Mouse (Mus musculus) retina, postnatal 7 days (tissue): ENCODE results near the gene Aarsd1.
A peak's percentile ranks its signal among the peaks of the same experiment; 100 is the strongest.
"Not testable (repeated sequence)": the region's sequence is repeated elsewhere in the genome, so short reads cannot be mapped to it uniquely, and the experiment has no call there.

Source experiments
- DNase-seq: peaks from one replicate; pipeline ENCODE4 v3.0.0-alpha.2; 2012; ENCODE audit warnings: low read depth, low spot score

Gene Aarsd1

GRCm38 (mm10) chr11:101417101-101417855, at the start of gene Aarsd1:
Aarsd1 (minus strand) TSS chr11:101417615.
- peak; percentile 74 for DNase-seq

- DNase-seq: not testable (repeated sequence)
These were observed 49.1 kb upstream of the Aarsd1 start for GRCm38 (mm10) chr11:101466552-101466950.

DNA sequence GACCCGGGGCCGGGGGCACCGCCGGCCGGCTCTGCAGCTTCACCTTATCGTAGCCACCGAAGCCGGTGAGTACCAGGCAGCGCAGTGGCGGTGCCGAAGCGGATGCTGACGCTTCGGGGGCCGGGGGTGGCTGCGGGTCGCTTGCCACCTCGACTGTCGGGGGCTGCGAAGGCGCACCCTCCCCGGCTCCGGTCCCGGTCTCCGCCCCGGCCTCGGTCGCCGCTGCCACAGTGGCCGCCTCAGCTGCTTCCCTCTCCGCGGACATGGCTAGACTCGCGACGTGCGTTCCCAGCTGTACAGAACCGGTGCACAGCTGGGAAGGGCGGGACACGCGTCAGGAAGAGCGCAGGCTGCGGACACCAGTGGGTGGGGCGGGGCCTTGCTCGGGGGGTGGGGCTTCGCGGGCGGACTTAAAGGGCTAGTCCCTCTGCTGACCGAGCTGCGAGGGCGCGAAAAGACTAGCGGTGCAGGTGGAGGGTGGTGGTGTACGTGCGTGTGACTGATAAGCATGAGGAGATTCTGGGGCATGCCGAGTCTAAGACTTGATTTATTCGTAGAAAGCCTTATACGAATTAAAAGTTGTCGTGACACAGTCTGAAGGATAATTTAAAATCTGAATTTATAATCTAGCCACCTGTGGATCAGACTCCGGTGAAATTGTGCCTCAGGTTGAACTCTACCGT, 48.6 kb upstream of the Aarsd1 start, which contains the start of gene Vat1:
Vat1 (minus strand) TSS at position 362 of the 683 bp plus-strand sequence.
- DNase-seq: peak; percentile 67

DNA sequence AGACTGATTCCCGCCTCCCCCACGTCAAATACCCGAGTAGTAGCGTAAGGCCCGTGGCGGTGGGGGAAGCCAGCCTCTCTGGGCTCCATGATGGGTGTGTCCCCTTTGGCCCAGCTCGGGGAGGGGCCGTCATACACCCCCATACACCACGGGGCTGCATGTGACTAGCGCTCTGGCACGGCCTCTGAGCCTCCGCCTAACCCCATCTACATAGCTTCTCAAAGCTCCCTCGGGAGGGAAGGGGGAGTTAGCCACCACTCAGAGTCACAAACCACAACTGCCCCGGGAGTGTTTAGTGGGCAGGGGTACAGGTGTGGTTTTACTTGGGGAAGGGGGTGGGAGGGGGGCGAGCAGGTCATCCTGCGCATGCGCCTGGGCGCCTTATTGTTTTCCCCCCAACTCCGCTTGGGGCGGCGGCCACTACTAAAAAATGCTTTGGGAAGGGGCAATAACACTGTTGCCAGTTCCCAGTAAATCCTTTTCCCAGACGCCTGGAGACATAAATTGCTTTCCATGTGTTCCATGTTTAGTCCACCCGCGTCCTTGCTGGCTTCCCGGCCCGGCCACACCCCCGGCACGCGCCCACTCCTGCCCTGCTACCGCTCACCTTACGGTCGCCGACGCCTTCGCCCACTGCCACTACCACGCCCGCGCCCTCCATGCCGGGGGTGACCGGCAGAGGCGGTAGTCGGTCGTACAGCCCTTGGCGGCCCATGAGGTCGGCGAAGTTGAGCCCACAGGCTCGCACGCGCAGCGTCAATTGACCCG, 47.9 kb upstream of the Aarsd1 start:
- DNase-seq: no peak

GRCm38 (mm10) chr11:101464211-101465100, 47.0 kb upstream of the Aarsd1 start, which contains the start of gene Rnd2:
Rnd2 (plus strand) TSS chr11:101464999.
- DNase-seq: no peak

GRCm38 (mm10) chr11:101462583-101463440, 45.4 kb upstream of the Aarsd1 start:
- DNase-seq: no peak

DNA sequence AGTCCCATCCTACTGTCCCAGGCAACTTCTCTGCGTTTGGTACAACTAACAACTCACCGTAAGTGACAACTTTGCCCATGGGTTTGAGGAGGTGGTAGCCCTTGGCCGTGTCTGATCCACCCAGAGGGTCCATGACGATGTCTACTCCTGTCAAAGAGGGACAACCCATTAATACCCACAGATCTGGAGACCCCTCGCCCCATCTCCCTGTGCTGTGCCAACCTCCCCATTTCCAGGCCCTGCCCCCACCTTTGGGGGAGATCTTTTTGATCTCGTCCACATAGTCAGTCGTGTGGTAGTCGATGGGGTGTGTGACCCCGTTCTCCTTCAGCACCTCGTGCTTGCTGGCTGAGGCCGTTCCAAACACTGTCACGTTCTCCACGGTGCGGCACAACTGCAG, 44.7 kb upstream of the Aarsd1 start:
- no peak for DNase-seq

DNA sequence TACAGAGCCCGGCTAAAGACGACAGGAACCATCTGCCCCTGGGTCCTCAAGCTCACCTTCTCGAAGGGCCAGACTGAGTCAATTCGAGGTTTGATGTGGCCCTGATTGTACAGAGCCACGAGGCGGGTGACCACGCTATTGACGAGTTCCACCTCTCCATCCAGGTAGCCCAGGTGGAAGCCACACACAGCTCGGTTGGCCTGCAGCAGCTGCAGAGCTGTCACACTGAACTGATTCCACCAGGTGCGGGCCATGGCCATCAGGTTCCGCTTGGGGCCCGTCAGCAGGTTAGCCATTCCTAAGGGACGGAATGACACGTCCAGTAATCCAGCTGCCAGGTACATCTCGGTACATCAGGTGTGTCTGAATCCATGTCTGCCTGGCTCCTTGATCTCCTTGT, 42.9 kb upstream of the Aarsd1 start:
- DNase-seq: no peak

DNA sequence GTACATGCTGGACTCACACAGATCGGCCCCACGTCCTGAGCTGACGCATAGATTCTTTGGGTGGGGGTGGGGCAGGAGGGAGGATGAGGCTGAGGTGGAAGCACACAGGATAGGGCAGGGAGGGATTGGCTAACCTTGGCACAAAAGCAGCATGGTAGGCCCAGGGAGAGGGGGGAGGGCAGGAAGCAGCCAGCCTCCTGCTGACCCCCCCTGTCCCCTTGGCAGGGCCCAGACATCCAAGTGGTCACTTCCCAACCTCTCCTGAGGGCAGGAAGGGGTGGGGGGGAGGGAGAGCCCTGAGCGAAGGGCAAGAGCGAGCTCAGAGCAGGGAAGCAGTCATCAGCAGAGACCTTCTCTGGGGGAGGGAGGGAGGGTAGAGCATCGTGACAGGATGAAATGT, 42.3 kb upstream of the Aarsd1 start:
- DNase-seq: no peak

DNA sequence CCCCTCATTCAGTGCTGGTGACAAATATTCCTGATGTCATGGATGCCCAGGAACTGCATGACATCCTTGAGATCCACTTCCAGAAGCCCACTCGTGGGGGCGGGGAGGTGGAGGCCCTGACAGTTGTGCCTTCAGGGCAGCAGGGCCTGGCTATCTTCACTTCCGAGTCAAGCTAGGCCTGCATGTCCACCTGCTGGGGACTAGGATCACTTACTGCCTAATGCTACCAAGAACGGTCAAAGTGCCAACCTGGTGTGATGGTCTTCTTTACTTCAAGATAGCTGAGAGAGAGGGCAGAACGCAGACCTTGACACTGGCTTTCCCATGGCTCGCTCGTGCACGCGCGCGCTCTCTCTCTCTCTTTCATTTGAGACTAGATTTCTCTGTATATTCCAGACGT, 40.8 kb upstream of the Aarsd1 start:
- no peak for DNase-seq

DNA sequence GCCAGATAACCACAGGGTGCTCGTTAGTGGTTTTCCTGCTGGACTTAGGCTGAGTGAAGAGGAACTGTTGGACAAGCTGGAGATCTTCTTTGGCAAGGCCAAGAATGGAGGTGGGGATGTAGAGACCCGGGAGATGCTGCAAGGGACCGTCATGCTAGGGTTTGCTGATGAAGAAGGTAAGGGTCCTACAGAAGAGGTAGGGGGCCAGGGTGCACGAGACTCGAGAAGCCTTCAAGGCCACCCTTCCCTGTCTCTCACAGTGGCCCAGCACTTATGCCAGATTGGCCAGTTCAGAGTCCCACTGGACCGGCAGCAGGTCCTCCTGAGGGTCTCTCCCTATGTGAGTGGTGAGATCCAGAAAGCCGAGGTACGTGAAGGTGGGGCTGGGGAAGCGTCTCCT, 40.2 kb upstream of the Aarsd1 start:
- DNase-seq: no peak

DNA sequence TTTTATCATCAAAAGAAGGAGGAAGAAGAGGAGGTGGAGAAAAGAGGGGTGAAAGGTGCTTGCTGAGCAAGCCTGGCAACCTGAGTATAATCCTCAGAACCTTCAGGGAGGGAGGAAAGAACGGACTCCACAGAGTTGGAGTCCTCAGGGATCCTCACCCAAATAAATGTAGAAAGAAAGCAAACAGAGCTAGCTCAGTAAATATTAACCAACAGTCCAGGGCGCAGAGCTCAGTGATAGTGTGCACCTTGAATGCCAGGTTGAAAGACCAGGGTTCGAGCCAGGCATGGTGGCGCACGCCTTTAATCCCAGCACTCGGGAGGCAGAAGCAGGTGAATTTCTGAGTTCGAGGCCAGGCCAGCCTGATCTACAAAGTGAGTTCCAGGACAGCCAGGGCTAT, 38.2 kb upstream of the Aarsd1 start:
- no peak for DNase-seq

DNA sequence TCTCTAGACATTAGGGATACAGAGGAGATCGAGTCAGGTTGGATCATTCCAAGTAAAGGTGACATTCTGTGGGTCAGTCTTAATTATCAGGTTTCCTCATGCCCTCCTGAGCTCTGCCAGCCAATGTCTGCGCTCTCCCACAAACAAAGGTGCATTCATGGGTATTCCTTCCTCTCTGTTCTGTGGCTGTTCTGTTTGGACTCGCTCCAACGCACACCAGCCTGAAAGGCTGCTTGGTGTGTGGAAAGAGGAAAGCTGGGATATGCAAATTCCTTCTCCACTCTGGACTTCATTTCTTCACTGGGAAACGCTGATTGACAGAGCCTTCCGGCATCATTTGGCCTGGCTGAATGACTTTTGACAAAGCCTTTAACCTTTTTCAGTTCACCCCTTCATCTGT, 37.3 kb upstream of the Aarsd1 start:
- no peak for DNase-seq

- no peak for DNase-seq
These were observed 34.8 kb upstream of the Aarsd1 start for GRCm38 (mm10) chr11:101452093-101452774.

- DNase-seq: no peak
These were observed 34.1 kb upstream of the Aarsd1 start for GRCm38 (mm10) chr11:101451536-101451935.

DNA sequence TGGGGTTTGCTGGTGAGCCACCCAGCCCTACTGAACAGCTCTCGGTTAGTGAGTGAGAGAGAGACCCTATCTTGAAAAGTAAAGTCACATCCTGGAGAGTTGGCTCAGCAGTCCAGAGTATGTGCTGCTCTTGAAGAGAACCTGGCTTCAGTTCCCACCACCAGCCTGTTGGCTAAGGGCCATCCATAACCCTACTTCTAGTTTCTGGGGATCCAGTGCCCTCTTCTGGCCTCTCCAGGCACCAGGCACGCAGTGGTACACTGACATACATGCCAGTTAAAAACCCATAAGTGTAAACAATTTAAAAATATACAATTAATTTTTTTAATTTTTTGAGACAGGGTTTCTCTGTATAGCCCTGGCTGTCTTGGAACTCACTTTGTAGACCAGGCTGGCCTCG, 33.0 kb upstream of the Aarsd1 start:
- no peak for DNase-seq

- DNase-seq: not testable (repeated sequence)
These were observed 32.2 kb upstream of the Aarsd1 start for GRCm38 (mm10) chr11:101449596-101449995.

DNA sequence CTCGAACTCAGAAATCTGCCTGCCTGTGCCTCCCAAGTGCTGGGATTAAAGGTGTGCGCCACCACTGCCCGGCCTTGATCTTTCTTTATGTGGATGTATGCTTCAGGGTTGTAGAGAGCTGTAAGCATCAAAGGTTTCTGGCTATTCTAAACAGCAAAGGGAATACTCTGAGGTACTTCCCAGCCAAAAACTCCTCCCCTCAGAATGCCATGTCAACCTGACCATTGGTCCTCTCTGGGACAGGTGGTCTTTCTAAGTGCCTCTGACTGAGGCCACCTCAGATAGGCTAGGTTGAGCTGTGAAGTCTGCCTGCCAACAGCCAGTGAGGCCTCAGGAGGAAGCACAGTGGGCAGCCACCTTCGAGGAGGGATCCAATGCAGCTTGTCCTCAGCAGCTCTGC, 31.5 kb upstream of the Aarsd1 start:
- no peak for DNase-seq

DNA sequence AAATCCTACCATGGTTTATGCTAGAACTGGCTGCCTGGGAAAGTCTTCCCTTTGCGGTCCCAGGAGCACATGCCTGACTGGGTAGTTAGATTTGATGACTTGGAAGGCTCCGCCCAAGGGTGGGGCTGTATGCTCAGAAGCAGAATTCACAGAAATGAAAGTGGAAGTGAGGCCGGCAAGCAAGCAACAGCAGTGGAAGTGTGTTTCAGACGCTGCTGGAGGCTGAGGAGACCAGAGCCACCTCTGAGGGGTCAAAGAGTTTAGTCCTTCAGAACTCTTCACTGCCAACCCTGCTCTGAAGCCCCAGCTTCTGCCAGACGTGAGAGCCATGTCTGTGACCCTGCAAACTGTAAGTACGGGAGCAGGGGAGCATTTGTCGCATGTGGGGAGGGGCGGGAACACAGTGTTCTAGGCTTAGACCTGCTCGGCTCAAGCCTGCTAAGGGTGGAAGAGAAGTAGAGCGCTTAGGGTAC, 30.9 kb upstream of the Aarsd1 start, which contains the start of gene Ifi35:
Ifi35 (plus strand) TSS at position 134 of the 473 bp plus-strand sequence.
- DNase-seq: no peak
